Mouse (Mus musculus) limb, embryonic 10.5 days (tissue): ENCODE measurements at regions not wholly inside any gene's neighbourhood (a gene's known extent, or its start where the extent isn't known, plus 50 kb on each side); places are given as distances from the start of the nearest gene placed in this dataset.
A peak's percentile ranks its signal among the peaks of the same experiment; 100 is the strongest.

Experiments used
- DNase-seq: peaks from one replicate; pipeline ENCODE4 v3.0.0-alpha.2; 2017; ENCODE audit warnings: low spot score
- H3K27ac ChIP-seq: fragments of 300-500 bp; sonication (generic); 2 replicates; pipeline ENCODE4 v1.5.1; 2016; ENCODE audit warnings: mild to moderate bottlenecking
- H3K27me3 ChIP-seq: fragments of 300-500 bp; sonication (generic); 2 replicates; pipeline ENCODE4 v1.6.1; 2016; ENCODE audit warnings: low read depth, mild to moderate bottlenecking; ENCODE audit not compliant: poor library complexity, severe bottlenecking
- H3K36me3 ChIP-seq: fragments of 300-500 bp; sonication (generic); 2 replicates; pipeline ENCODE4 v1.6.1; 2016; ENCODE audit warnings: mild to moderate bottlenecking, moderate library complexity
- H3K4me1 ChIP-seq: fragments of 300-500 bp; sonication (generic); 2 replicates; pipeline ENCODE4 v1.6.1; 2016
- H3K4me3 ChIP-seq: fragments of 300-500 bp; sonication (generic); 2 replicates; pipeline ENCODE4 v1.5.1; 2016; ENCODE audit warnings: mild to moderate bottlenecking, moderate library complexity
- H3K9me3 ChIP-seq: fragments of 300-500 bp; sonication (generic); replicated peaks from 2 replicates; pipeline ENCODE4 v1.6.1; 2016; ENCODE audit warnings: mild to moderate bottlenecking
- WGBS: fragments of 180-500 bp; shearing (Covaris S2); methylation state at CpG from one replicate; pipeline ENCODE4 v1.1.7; 2016; 5-methylcytosine and 5-hydroxymethylcytosine counted together

DNA sequence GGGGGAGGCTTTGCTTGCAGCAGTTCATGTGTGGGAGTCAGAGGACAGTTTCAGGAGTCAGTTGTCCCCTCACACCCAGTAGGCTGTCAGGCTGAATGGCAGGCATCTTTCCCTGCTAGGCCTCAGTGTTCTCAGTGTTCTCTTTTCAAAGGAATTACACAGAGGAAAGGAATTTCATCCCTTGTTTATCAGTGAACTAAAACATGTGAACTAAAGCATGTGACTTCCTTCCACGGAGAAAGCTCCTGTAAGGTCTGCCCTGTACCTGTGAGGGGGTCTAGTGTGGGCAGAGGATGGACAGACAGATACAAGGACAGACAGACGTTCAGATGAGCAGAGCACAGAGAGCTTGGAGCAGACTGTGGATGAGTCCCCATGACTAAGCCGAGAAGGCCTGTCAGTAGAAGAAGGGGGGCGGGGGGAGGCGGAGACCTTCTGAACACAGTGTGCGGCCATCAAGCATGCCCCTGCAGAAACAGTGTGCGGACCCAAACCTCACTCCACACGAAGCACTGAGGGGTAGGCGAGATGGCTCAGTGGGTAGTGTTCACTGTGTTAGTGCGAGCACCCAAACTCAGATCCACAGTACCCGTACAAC, 111.1 kb upstream of the Tmem189 start:
- no peaks in the 10 kb centered on the region for H3K36me3 ChIP-seq
- H3K27ac ChIP-seq: peak overlapping the region; percentile 58
- no peaks in the 10 kb centered on the region for H3K9me3 ChIP-seq
- no peaks in the 10 kb centered on the region for H3K27me3 ChIP-seq
- WGBS: 82% methylated on average over 11 of the region's 11 CpGs
- no peak for DNase-seq
- H3K4me3 ChIP-seq: no peak overlapping the region
- peaks cover 35% of the 10 kb centered on the region for H3K4me1 ChIP-seq

GRCm38 (mm10) chr2:167799629-167800387, 110.2 kb upstream of the Tmem189 start:
- no peaks in the 10 kb centered on the region for H3K36me3 ChIP-seq
- H3K9me3 ChIP-seq: no peaks in the 10 kb centered on the region
- no peak overlapping the region for H3K4me3 ChIP-seq
- H3K27me3 ChIP-seq: no peaks in the 10 kb centered on the region
- WGBS: 90% methylated on average over 5 of the region's 5 CpGs
- H3K4me1 ChIP-seq: peaks cover 26% of the 10 kb centered on the region
- H3K27ac ChIP-seq: 0 out of 2 replicates have a peak overlapping the region, but pooled peaks have one; percentile 58
- DNase-seq: no peak

- 89% methylated on average over 9 of the region's 9 CpGs for WGBS
- Histone ChIP-seq H3K4me1 (peaks cover 22% of the 10 kb centered on the region), H3K9me3 (no peaks in the 10 kb centered on the region), H3K36me3 (no peaks in the 10 kb centered on the region), H3K27ac (peak overlapping the region; percentile 25; the same call in 1 of the 2 replicates), H3K4me3 (no peak overlapping the region), H3K27me3 (no peaks in the 10 kb centered on the region)
- no peak for DNase-seq
Measured at GRCm38 (mm10) chr2:167798969-167799513, 109.4 kb upstream of the Tmem189 start.

GRCm38 (mm10) chr2:167798076-167798782, 108.6 kb upstream of the Tmem189 start:
- 89% methylated on average over 11 of the region's 11 CpGs for WGBS
- no peak overlapping the region for H3K4me3 ChIP-seq
- DNase-seq: no peak
- H3K9me3 ChIP-seq: no peaks in the 10 kb centered on the region
- no peaks in the 10 kb centered on the region for H3K27me3 ChIP-seq
- no peaks in the 10 kb centered on the region for H3K36me3 ChIP-seq
- peaks cover 22% of the 10 kb centered on the region for H3K4me1 ChIP-seq
- peak overlapping the region; percentile 25; the same call in 1 of the 2 replicates for H3K27ac ChIP-seq

GRCm38 (mm10) chr2:167795491-167795890, 105.9 kb upstream of the Tmem189 start:
- no peak overlapping the region for H3K27ac ChIP-seq
- no peak for DNase-seq
- H3K4me1 ChIP-seq: peaks cover 22% of the 10 kb centered on the region
- no peaks in the 10 kb centered on the region for H3K36me3 ChIP-seq
- H3K4me3 ChIP-seq: no peak overlapping the region
- WGBS: 86% methylated on average over 7 of the region's 7 CpGs
- H3K9me3 ChIP-seq: no peaks in the 10 kb centered on the region
- no peaks in the 10 kb centered on the region for H3K27me3 ChIP-seq

GRCm38 (mm10) chr2:167793916-167794315, 104.3 kb upstream of the Tmem189 start:
- no peak overlapping the region for H3K4me3 ChIP-seq
- no peak overlapping the region for H3K27ac ChIP-seq
- no peaks in the 10 kb centered on the region for H3K36me3 ChIP-seq
- 88% methylated on average over 2 of the region's 2 CpGs for WGBS
- H3K4me1 ChIP-seq: peaks cover 26% of the 10 kb centered on the region
- no peak for DNase-seq
- no peaks in the 10 kb centered on the region for H3K9me3 ChIP-seq
- no peaks in the 10 kb centered on the region for H3K27me3 ChIP-seq

- Histone ChIP-seq H3K27me3 (no peaks in the 10 kb centered on the region), H3K4me3 (no peak overlapping the region)
Measured at GRCm38 (mm10) chr2:167792753-167793152, 103.1 kb upstream of the Tmem189 start.

DNA sequence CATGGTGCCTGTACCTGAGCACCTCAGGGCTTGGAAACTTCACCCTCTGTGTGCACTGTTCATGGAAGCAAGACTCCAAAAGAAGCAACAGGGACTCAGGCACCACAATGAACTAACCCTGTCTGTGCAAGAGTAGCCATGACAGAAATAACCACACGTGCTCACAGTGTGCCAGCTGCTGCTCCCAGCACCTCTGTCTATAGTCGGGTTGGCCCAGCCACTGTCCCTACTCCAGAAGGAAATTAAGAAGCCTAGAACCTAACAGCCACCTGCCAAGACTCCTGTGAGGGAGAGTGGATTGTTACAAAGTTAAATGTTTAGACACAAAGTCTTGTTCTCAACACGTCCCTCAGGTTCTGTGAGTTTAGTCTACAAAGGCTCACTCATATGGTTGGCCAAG, 102.7 kb upstream of the Tmem189 start:
- Histone ChIP-seq H3K27me3 (no peaks in the 10 kb centered on the region), H3K4me1 (peaks cover 14% of the 10 kb centered on the region; the same call in 1 of the 2 replicates), H3K4me3 (no peak overlapping the region), H3K9me3 (no peaks in the 10 kb centered on the region), H3K27ac (no peak overlapping the region), H3K36me3 (no peaks in the 10 kb centered on the region)
- 64% methylated on average over 3 of the region's 3 CpGs for WGBS
- DNase-seq: no peak

More at GRCm38 (mm10) chr2:167792753-167793152, 103.1 kb upstream of the Tmem189 start:
- Histone ChIP-seq H3K4me1 (peaks cover 15% of the 10 kb centered on the region; the same call in 1 of the 2 replicates), H3K9me3 (no peaks in the 10 kb centered on the region), H3K36me3 (no peaks in the 10 kb centered on the region), H3K27ac (no peak overlapping the region)
- DNase-seq: no peak
- 40% methylated on average over 3 of the region's 3 CpGs for WGBS

GRCm38 (mm10) chr2:167789471-167789923, 99.9 kb upstream of the Tmem189 start:
- Histone ChIP-seq H3K27ac (peak overlapping the region; percentile 38; the same call in 1 of the 2 replicates), H3K4me1 (peaks cover 14% of the 10 kb centered on the region; the same call in 1 of the 2 replicates)
- 90% methylated on average over 11 of the region's 11 CpGs for WGBS

DNA sequence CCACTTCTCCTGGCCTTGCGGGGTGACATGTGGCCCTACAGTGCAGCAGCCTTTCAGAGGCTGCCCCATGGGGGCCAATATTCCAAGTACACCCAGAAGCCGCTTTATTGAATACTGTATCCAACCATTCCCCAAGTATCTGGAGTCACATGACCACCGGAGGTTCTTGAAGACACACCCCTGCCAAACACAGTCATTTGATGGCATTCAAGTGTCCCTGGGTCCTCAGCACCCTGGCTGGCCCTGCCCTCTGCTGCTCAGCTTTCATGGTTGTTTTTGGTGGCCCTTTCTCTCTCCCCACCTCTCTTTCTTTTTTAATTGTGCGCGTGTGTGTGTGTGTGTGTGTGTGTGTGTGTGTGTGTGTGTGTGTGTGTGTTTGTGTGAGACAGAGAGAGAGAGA, 97.3 kb upstream of the Tmem189 start:
- Histone ChIP-seq H3K27me3 (no peaks in the 10 kb centered on the region), H3K36me3 (no peaks in the 10 kb centered on the region), H3K4me1 (peaks cover 24% of the 10 kb centered on the region), H3K27ac (no peak overlapping the region), H3K9me3 (no peaks in the 10 kb centered on the region), H3K4me3 (no peak overlapping the region)
- DNase-seq: no peak
- 90% methylated on average over 3 of the region's 5 CpGs for WGBS

More at GRCm38 (mm10) chr2:167789471-167789923, 99.9 kb upstream of the Tmem189 start:
- no peak for DNase-seq
- H3K9me3 ChIP-seq: no peaks in the 10 kb centered on the region
- H3K36me3 ChIP-seq: no peaks in the 10 kb centered on the region
- no peaks in the 10 kb centered on the region for H3K27me3 ChIP-seq
- H3K4me3 ChIP-seq: no peak overlapping the region

- 92% methylated on average over 13 of the region's 13 CpGs for WGBS
- no peak for DNase-seq
Measured at GRCm38 (mm10) chr2:167784353-167784752, 94.7 kb upstream of the Tmem189 start.

DNA sequence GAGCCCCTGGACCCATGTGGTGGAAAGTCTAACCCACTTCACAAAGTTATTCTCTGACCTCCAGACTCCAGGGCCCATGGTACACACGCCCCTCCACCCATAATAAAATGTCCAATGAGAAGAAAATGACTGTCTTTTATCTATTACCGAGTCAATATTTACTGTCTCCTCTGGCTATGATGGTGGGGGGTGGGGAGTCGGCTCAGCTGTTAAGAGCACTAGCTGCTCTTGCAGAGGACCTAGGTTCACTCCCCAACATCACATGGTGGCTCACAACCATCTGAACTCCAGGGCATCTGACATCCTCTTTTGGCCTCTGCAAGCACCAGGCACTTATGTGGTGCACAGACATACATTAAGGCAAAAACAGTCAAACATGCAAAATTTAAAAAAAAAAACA, 93.8 kb upstream of the Tmem189 start:
- H3K9me3 ChIP-seq: no peaks in the 10 kb centered on the region
- H3K4me3 ChIP-seq: no peak overlapping the region
- no peak overlapping the region for H3K27ac ChIP-seq
- 65% methylated on average over 3 of the region's 3 CpGs for WGBS
- no peaks in the 10 kb centered on the region for H3K36me3 ChIP-seq
- no peaks in the 10 kb centered on the region for H3K27me3 ChIP-seq
- DNase-seq: no peak
- peaks cover 28% of the 10 kb centered on the region for H3K4me1 ChIP-seq

More at GRCm38 (mm10) chr2:167784353-167784752, 94.7 kb upstream of the Tmem189 start:
- Histone ChIP-seq H3K4me3 (no peak overlapping the region), H3K4me1 (peaks cover 19% of the 10 kb centered on the region), H3K36me3 (no peaks in the 10 kb centered on the region), H3K27me3 (no peaks in the 10 kb centered on the region), H3K9me3 (no peaks in the 10 kb centered on the region), H3K27ac (no peak overlapping the region)
